Mouse (Mus musculus) natural killer cell, adult 2 months (primary cell): ENCODE data around the gene Gnat2.
A peak's percentile ranks its signal among the peaks of the same experiment; 100 is the strongest.

Experiments
- DNase-seq, 2 experiments: peaks; one replicate each; pipeline ENCODE4 v3.0.0; 2022; ENCODE audit warnings: low spot score in 2 of 2

The Gnat2 gene

GRCm38 (mm10) chr3:108092536-108093115 is at the start of gene Gnat2:
Gene Gnat2 (plus strand): TSS chr3:108092789.
- DNase-seq = no peak

- DNase-seq = peak; percentile 87
These were observed 48.0 kb upstream of the Gnat2 start, which contains the start of gene Gstm4 for GRCm38 (mm10) chr3:108044394-108045140. Gene Gstm4 (minus strand): TSS chr3:108044894.

GRCm38 (mm10) chr3:108046944-108047655 is 45.5 kb upstream of the Gnat2 start:
- DNase-seq = no peak

- no peak for DNase-seq
These were observed 44.3 kb upstream of the Gnat2 start for GRCm38 (mm10) chr3:108048306-108048705.

GRCm38 (mm10) chr3:108050493-108050892 is 42.1 kb upstream of the Gnat2 start:
- DNase-seq = no peak

- DNase-seq = peak; percentile 51 to 60
These were observed 31.2 kb upstream of the Gnat2 start for GRCm38 (mm10) chr3:108061420-108061819.

GRCm38 (mm10) chr3:108062648-108063047 is 29.9 kb upstream of the Gnat2 start:
- DNase-seq = no peak

GRCm38 (mm10) chr3:108064672-108065071 is 27.9 kb upstream of the Gnat2 start:
- DNase-seq = no peak

GRCm38 (mm10) chr3:108065551-108065950 is 27.0 kb upstream of the Gnat2 start:
- no peak for DNase-seq

GRCm38 (mm10) chr3:108067370-108067934 is 25.1 kb upstream of the Gnat2 start:
- DNase-seq = no peak

GRCm38 (mm10) chr3:108068826-108069225 is 23.8 kb upstream of the Gnat2 start:
- DNase-seq = no peak

- DNase-seq = no peak
These were observed 23.2 kb upstream of the Gnat2 start for GRCm38 (mm10) chr3:108069231-108069870.

GRCm38 (mm10) chr3:108070295-108071293 is 22.0 kb upstream of the Gnat2 start:
- peak; percentile 62 to 69 for DNase-seq

- DNase-seq = no peak
These were observed 19.5 kb upstream of the Gnat2 start for GRCm38 (mm10) chr3:108072983-108073569.

GRCm38 (mm10) chr3:108076836-108077235 is 15.8 kb upstream of the Gnat2 start:
- no peak for DNase-seq

- no peak for DNase-seq
These were observed 10.9 kb upstream of the Gnat2 start for GRCm38 (mm10) chr3:108081681-108082080.

- no peak for DNase-seq
These were observed 10.2 kb upstream of the Gnat2 start for GRCm38 (mm10) chr3:108082251-108082875.

- DNase-seq = no peak
These were observed 9.4 kb upstream of the Gnat2 start for GRCm38 (mm10) chr3:108083161-108083560.

GRCm38 (mm10) chr3:108083904-108084407 is 8.6 kb upstream of the Gnat2 start:
- DNase-seq = no peak
